Comparison of ENCODE assay signal across 22 mouse cellular contexts in the genomic region with DNA sequence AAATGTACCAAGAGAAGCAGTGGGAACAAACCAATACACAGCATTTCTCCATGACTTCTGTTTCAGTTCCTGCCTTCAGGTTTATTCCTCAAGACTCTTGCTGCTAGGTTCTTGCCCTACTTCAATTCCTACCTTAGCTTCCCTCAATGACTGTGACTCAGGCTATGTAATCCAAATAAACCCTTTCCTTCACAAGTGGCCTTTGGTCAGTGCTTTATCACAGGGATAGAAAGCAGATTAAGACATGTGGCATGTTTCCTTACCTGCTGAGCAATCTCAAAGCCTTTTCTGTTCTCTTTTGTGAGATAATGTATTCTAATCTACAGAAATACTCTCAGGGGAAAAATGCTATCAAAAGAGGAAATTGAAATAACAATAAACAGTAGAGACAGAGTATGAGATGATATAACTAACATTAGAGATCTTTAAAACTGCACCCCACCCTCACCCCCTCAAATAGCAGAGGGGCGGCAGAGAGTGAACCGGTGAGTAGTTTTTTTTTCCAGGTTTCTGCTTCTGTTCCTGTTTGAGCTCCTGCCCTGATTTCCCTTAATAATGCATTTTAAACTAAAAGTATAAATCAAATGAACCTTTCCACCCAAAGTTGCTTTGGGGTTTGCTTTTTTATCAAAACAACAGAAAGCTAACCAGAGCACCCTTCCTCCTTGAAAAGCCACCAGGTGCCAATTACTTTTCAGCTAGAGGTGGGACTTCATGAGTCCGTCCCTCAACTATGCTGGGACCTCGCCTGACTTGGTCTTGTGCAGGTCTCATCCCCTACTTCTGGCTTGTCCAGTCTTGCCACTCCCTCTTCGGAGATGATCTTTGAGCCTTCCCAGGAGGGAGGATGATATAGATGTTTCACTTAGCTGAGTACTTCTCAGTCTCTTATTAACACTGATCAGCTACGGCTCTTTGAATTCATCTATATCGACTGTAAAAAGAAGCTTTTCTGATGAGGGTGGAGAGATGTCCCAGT. TPM values are rescaled to one million over a fixed set of nuclear protein-coding genes. Genes with fewer than 3 reads are reported as not detected.
A peak's percentile ranks its signal among the peaks of the same experiment; 100 is the strongest.
DNase-seq lines count a peak whose midpoint lies in the region; ATAC-seq and TF ChIP-seq lines count a peak whose summit lies in the region.
"Had no signal": no experiment of that assay in that cellular context is flagged by ENCODE, and none has a peak within 500 bp of the region (broad histone marks: within the 10 kb centered on the region; RNA-seq: fewer than 3 reads in every experiment).

No protein-coding gene starts in this region.

- H3K36me3 ChIP-seq in intestine, embryonic 15.5 days = no peaks in the 10 kb centered on the region
- H3K36me3 ChIP-seq in intestine, embryonic 16.5 days (ENCODE audit: control insufficient read depth, insufficient read depth, low read length) = no peaks in the 10 kb centered on the region
- no peaks in the 10 kb centered on the region for H3K36me3 ChIP-seq in stomach, embryonic 14.5 days (ENCODE audit: control insufficient read depth, insufficient read depth, low read length)
- H3K36me3 ChIP-seq in stomach, postnatal 0 days (ENCODE audit: control insufficient read depth, insufficient read depth, low read length) = no peaks in the 10 kb centered on the region
- H3K36me3 ChIP-seq: embryonic facial prominence, embryonic 12.5 days; embryonic facial prominence, embryonic 15.5 days; hindbrain, embryonic 10.5 days; hindbrain, embryonic 13.5 days had no signal

- no peak overlapping the region for H3K9ac ChIP-seq in intestine, embryonic 15.5 days
- H3K9ac ChIP-seq in intestine, embryonic 16.5 days (ENCODE audit: low read depth, low read length) = no peak overlapping the region
- no peak overlapping the region for H3K9ac ChIP-seq in stomach, embryonic 14.5 days (replicated peaks; ENCODE audit: low read depth, low read length)
- no peak overlapping the region for H3K9ac ChIP-seq in stomach, postnatal 0 days (ENCODE audit: low read length)
- H3K9ac ChIP-seq: embryonic facial prominence, embryonic 12.5 days; embryonic facial prominence, embryonic 15.5 days; hindbrain, embryonic 13.5 days had no signal

- DNase-seq in stomach, postnatal 0 days (ENCODE audit: low spot score) = no peak
- DNase-seq in left cerebral cortex, postnatal 25 days (ENCODE audit: low spot score in 2 of 2) = no peak
- DNase-seq in layer of hippocampus, adult 18-20 months (ENCODE audit: low spot score in 2 of 2) = no peak
- DNase-seq: adrenal gland, adult 2 months; adrenal gland, postnatal 14 days; cerebellum, adult 11 months; cerebellum, adult 2 months; cerebellum, adult 9-11 months; cerebellum, postnatal 25 days; gastrocnemius, postnatal 10 days; gastrocnemius, postnatal 36 days had no signal

- no peaks in the 10 kb centered on the region for H3K9me3 ChIP-seq in intestine, embryonic 15.5 days
- H3K9me3 ChIP-seq in intestine, embryonic 16.5 days (ENCODE audit: control insufficient read depth, low read length) = 0 out of 2 replicates have a peak, but pooled peaks cover 3% of the 10 kb centered on the region
- no peaks in the 10 kb centered on the region for H3K9me3 ChIP-seq in stomach, embryonic 14.5 days (ENCODE audit: control insufficient read depth, low read depth, low read length)
- H3K9me3 ChIP-seq in stomach, postnatal 0 days (ENCODE audit: control insufficient read depth, low read length) = no peaks in the 10 kb centered on the region
- H3K9me3 ChIP-seq: embryonic facial prominence, embryonic 12.5 days; embryonic facial prominence, embryonic 15.5 days; hindbrain, embryonic 13.5 days had no signal

- 0 out of 2 replicates have a peak overlapping the region, but pooled peaks have one; percentile 3 for H3K27ac ChIP-seq in intestine, embryonic 15.5 days
- H3K27ac ChIP-seq in intestine, embryonic 16.5 days (ENCODE audit: low read length) = peak overlapping the region; percentile 61
- H3K27ac ChIP-seq in stomach, embryonic 14.5 days (ENCODE audit: low read length) = no peak overlapping the region
- peak overlapping the region; percentile 63; the same call in 1 of the 2 replicates for H3K27ac ChIP-seq in stomach, postnatal 0 days (replicated peaks)
- H3K27ac ChIP-seq: embryonic facial prominence, embryonic 12.5 days; embryonic facial prominence, embryonic 15.5 days; hindbrain, embryonic 10.5 days; hindbrain, embryonic 13.5 days had no signal

- TF ChIP-seq EP300 in stomach, postnatal 0 days (optimal IDR thresholded peaks at IDR 0.05) = no peak

- no peaks in the 10 kb centered on the region for H3K27me3 ChIP-seq in intestine, embryonic 15.5 days (replicated peaks)
- H3K27me3 ChIP-seq in intestine, embryonic 16.5 days (replicated peaks; ENCODE audit: control insufficient read depth, insufficient read depth, low read length) = no peaks in the 10 kb centered on the region
- H3K27me3 ChIP-seq in stomach, embryonic 14.5 days (ENCODE audit: control insufficient read depth, insufficient read depth, low read length) = no peaks in the 10 kb centered on the region
- no peaks in the 10 kb centered on the region for H3K27me3 ChIP-seq in stomach, postnatal 0 days (ENCODE audit: control insufficient read depth, insufficient read depth, low read length)
- H3K27me3 ChIP-seq: embryonic facial prominence, embryonic 12.5 days; embryonic facial prominence, embryonic 15.5 days; hindbrain, embryonic 13.5 days had no signal

- intact Hi-C loops in left cerebral cortex, postnatal 25 days (cut with DNase I) = no loop called here

- WGBS in intestine, embryonic 15.5 days = 68% methylated on average over 7 of the region's 7 CpGs
- WGBS in intestine, embryonic 16.5 days = 70% methylated on average over 7 of the region's 7 CpGs
- 80% methylated on average over 7 of the region's 7 CpGs for WGBS in stomach, embryonic 14.5 days
- 70% methylated on average over 7 of the region's 7 CpGs for WGBS in stomach, postnatal 0 days

- no peak overlapping the region for H3K4me2 ChIP-seq in intestine, embryonic 15.5 days (replicated peaks)
- H3K4me2 ChIP-seq in intestine, embryonic 16.5 days (ENCODE audit: low read depth, low read length) = no peak overlapping the region
- no peak overlapping the region for H3K4me2 ChIP-seq in stomach, embryonic 14.5 days (replicated peaks; ENCODE audit: low read depth, low read length)
- no peak overlapping the region for H3K4me2 ChIP-seq in stomach, postnatal 0 days (replicated peaks; ENCODE audit: low read depth)
- H3K4me2 ChIP-seq: embryonic facial prominence, embryonic 12.5 days; embryonic facial prominence, embryonic 15.5 days; heart, embryonic 11.5 days; hindbrain, embryonic 13.5 days had no signal

- no peaks in the 10 kb centered on the region for H3K4me1 ChIP-seq in intestine, embryonic 15.5 days (replicated peaks)
- H3K4me1 ChIP-seq in intestine, embryonic 16.5 days (ENCODE audit: control insufficient read depth, insufficient read depth, low read length) = no peaks in the 10 kb centered on the region
- no peaks in the 10 kb centered on the region for H3K4me1 ChIP-seq in stomach, embryonic 14.5 days (ENCODE audit: control insufficient read depth, insufficient read depth, low read length)
- peaks cover under 1% of the 10 kb centered on the region; the same call in 1 of the 2 replicates for H3K4me1 ChIP-seq in stomach, postnatal 0 days (replicated peaks; ENCODE audit: control insufficient read depth, insufficient read depth)
- H3K4me1 ChIP-seq: embryonic facial prominence, embryonic 12.5 days; embryonic facial prominence, embryonic 15.5 days; hindbrain, embryonic 13.5 days had no signal

- no peak overlapping the region for H3K4me3 ChIP-seq in intestine, embryonic 15.5 days (replicated peaks)
- H3K4me3 ChIP-seq in intestine, embryonic 16.5 days (ENCODE audit: low read length) = no peak overlapping the region
- no peak overlapping the region for H3K4me3 ChIP-seq in stomach, embryonic 14.5 days (ENCODE audit: low read depth, low read length)
- no peak overlapping the region for H3K4me3 ChIP-seq in stomach, postnatal 0 days (ENCODE audit: low read depth, low read length)
- H3K4me3 ChIP-seq: embryonic facial prominence, embryonic 12.5 days; embryonic facial prominence, embryonic 15.5 days; hindbrain, embryonic 10.5 days; hindbrain, embryonic 13.5 days had no signal

- TF ChIP-seq CTCF in stomach, postnatal 0 days (IDR thresholded peaks at IDR 0.05; ENCODE audit: low read depth) = no peak

- ATAC-seq in intestine, embryonic 15.5 days = peak; percentile 81
- peak; percentile 84 for ATAC-seq in intestine, embryonic 16.5 days
- peak; percentile 65; the same call in 1 of the 2 replicates for ATAC-seq in stomach, embryonic 14.5 days (ENCODE audit: insufficient number of reproducible peaks, insufficient read depth, low FRiP score, low read depth)
- peak; percentile 86 for ATAC-seq in stomach, postnatal 0 days (ENCODE audit: low FRiP score, low TSS enrichment)
- ATAC-seq: CD4-positive, CD25-positive, alpha-beta regulatory T cell, adult 4 months; forebrain, embryonic 14.5 days; hindbrain, embryonic 16.5 days had no signal

RNA-seq across cellular contexts. Expression of a gene that starts 33.2 kb away (rescaled TPM):
- polyA plus RNA-seq in intestine, embryonic 15.5 days (2015; fragmentation: Nextera tagmentation; extraction: Ambion mirVana) = 5.8 and 6.1 TPM in 2 replicates
- 6.1 and 6.2 TPM in 2 replicates for polyA plus RNA-seq in intestine, embryonic 16.5 days (2015; fragmentation: Nextera tagmentation; extraction: Ambion mirVana)
- 14.7 and 16.9 TPM in 2 replicates for polyA plus RNA-seq in stomach, embryonic 14.5 days (2014; fragmentation: Nextera tagmentation; extraction: Ambion mirVana)
- 10.5 and 12.1 TPM in 2 replicates for polyA plus RNA-seq in stomach, postnatal 0 days (2015; fragmentation: Nextera tagmentation; extraction: Ambion mirVana)
- total RNA-seq in left cerebral cortex, postnatal 25 days (2021) = 100 to 1,000 TPM; 116 to 117 TPM
- 100 to 1,000 TPM; 151 to 161 TPM for total RNA-seq in layer of hippocampus, adult 18-20 months (2021)

RNA-seq across cellular contexts. Expression of a gene that starts 37.1 kb away (rescaled TPM):
- 118 and 125 TPM in 2 replicates for polyA plus RNA-seq in intestine, embryonic 15.5 days (2015; fragmentation: Nextera tagmentation; extraction: Ambion mirVana)
- polyA plus RNA-seq in intestine, embryonic 16.5 days (2015; fragmentation: Nextera tagmentation; extraction: Ambion mirVana) = 103 and 121 TPM in 2 replicates
- 140 TPM in 2 replicates for polyA plus RNA-seq in stomach, embryonic 14.5 days (2014; fragmentation: Nextera tagmentation; extraction: Ambion mirVana)
- 31.2 and 33.1 TPM in 2 replicates for polyA plus RNA-seq in stomach, postnatal 0 days (2015; fragmentation: Nextera tagmentation; extraction: Ambion mirVana)
- 1 to 10 TPM; 2.2 to 3.1 TPM for total RNA-seq in left cerebral cortex, postnatal 25 days (2021)
- total RNA-seq in layer of hippocampus, adult 18-20 months (2021) = 1 to 10 TPM; 3.8 to 4.2 TPM
